Mouse (Mus musculus) stomach, embryonic 14.5 days (tissue): ENCODE measurements around the gene Bckdha. TPM values are rescaled to one million over a fixed set of nuclear protein-coding genes. Genes with fewer than 3 reads are reported as not detected.
A peak's percentile ranks its signal among the peaks of the same experiment; 100 is the strongest.

Source experiments
- ATAC-seq: fragments of 200-750 bp; cut with Nextera tagmentation; 2 replicates; pipeline ENCODE4 v1.8.0; 2017; ENCODE audit warnings: low read depth, moderate TSS enrichment; ENCODE audit not compliant: insufficient number of reproducible peaks, insufficient read depth, low FRiP score
- H3K27ac ChIP-seq: fragments of 300-500 bp; sonication (generic); 2 replicates; pipeline ENCODE4 v1.5.1; 2014; ENCODE audit warnings: mild to moderate bottlenecking, low read length, moderate library complexity, mixed read lengths
- H3K27me3 ChIP-seq: fragments of 300-500 bp; sonication (generic); 2 replicates; pipeline ENCODE4 v1.6.1; 2014; ENCODE audit warnings: low read length, control low read depth, mixed read lengths; ENCODE audit not compliant: control insufficient read depth, insufficient read depth
- H3K36me3 ChIP-seq: fragments of 300-500 bp; sonication (generic); 2 replicates; pipeline ENCODE4 v1.6.1; 2014; ENCODE audit warnings: mild to moderate bottlenecking, control low read depth, low read length, moderate library complexity, mixed read lengths; ENCODE audit not compliant: control insufficient read depth, insufficient read depth
- H3K4me1 ChIP-seq: fragments of 300-500 bp; sonication (generic); 2 replicates; pipeline ENCODE4 v1.6.1; 2014; ENCODE audit warnings: low read length, control low read depth, mixed read lengths; ENCODE audit not compliant: control insufficient read depth, insufficient read depth
- H3K4me2 ChIP-seq: fragments of 300-500 bp; sonication (generic); replicated peaks from 2 replicates; pipeline ENCODE4 v1.6.1; 2014; ENCODE audit warnings: low read depth, low read length, control low read depth
- H3K4me3 ChIP-seq: fragments of 300-500 bp; sonication (generic); 2 replicates; pipeline ENCODE4 v1.5.1; 2014; ENCODE audit warnings: low read depth, low read length, control low read depth
- H3K9ac ChIP-seq: fragments of 300-500 bp; sonication (generic); replicated peaks from 2 replicates; pipeline ENCODE4 v1.6.1; 2014; ENCODE audit warnings: low read depth, mild to moderate bottlenecking, control low read depth, low read length, moderate library complexity, mixed read lengths
- H3K9me3 ChIP-seq: fragments of 300-500 bp; sonication (generic); 2 replicates; pipeline ENCODE4 v1.6.1; 2016; ENCODE audit warnings: low read depth, low read length, control low read depth; ENCODE audit not compliant: control insufficient read depth
- WGBS: fragments of 180-500 bp; shearing (Covaris S2); extraction: QIAGEN DNeasy Blood & Tissue Kit; methylation state at CpG from one replicate; pipeline ENCODE4 v1.1.7; 2014; 5-methylcytosine and 5-hydroxymethylcytosine counted together
- polyA plus RNA-seq: library from polyadenylated mRNA; unstranded; fragments of >200 nt; fragmentation: Nextera tagmentation; extraction: Ambion mirVana; gene quantifications from 2 replicates; pipeline ENCODE4 v1.2.1, GENCODE M21; 2014

Bckdha gene
- 48.6 and 52.2 TPM in 2 replicates for polyA plus RNA-seq

DNA sequence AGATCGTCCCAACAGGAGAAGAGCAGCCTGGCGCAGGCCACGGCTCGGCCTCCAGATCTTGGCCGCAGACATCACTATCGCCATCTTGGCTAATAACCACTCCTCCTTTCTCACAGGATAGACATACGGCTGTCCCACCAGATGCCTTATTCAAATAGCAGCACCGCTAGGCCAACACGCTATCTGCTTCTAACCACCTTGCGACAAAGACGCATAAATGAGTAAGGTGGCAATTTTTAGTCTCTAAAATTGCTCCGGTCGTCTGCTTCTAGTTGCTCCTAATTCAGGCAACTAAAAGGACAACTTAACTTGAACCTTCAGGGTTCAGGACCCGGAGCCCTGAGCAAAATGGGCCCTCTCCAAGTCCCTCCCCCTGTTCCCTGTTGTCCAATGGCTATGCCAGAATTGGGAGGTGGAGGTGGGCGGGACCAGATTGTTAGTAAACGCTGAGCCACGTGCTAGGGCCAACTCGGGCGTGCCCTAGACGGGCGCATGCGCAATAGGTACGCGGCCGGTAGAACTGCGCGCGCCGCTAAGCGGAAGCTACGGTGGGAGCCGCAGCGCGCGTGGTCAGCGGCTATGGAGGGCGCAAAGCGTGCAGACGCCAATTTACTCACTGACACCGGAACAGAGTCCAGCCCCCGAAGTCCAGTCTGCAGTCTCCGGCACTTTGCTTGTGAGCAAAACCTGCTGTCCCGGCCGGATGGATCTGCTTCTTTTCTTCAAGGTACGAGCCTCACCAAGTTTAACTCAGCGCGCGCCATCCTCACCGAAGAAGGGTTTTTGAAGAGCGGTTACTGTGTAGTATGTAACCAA, at the start of gene Bckdha, which contains the start of gene Exosc5:
TSS of gene Bckdha (minus strand) at position 325 of the 816 bp plus-strand sequence.
TSS of gene Exosc5 (plus strand) at position 508 of the 816 bp plus-strand sequence.
- Histone ChIP-seq H3K4me1 (peaks cover 8% of the 10 kb centered on the region; the same call in 1 of the 2 replicates), H3K9ac (peak within 1 kb of the TSS; percentile 64), H3K4me2 (peak within 1 kb of the TSS; percentile 87), H3K4me3 (peak within 1 kb of the TSS; percentile 68), H3K36me3 (0 out of 2 replicates have a peak, but pooled peaks cover 4% of the 10 kb centered on the region), H3K27ac (peak within 1 kb of the TSS; percentile 62; the same call in 1 of the 2 replicates), H3K9me3 (no peaks in the 10 kb centered on the region), H3K27me3 (no peaks in the 10 kb centered on the region)
- WGBS, result under 1% methylated on average over 50 of the region's 50 CpGs
- peak; percentile 99 for ATAC-seq

DNA sequence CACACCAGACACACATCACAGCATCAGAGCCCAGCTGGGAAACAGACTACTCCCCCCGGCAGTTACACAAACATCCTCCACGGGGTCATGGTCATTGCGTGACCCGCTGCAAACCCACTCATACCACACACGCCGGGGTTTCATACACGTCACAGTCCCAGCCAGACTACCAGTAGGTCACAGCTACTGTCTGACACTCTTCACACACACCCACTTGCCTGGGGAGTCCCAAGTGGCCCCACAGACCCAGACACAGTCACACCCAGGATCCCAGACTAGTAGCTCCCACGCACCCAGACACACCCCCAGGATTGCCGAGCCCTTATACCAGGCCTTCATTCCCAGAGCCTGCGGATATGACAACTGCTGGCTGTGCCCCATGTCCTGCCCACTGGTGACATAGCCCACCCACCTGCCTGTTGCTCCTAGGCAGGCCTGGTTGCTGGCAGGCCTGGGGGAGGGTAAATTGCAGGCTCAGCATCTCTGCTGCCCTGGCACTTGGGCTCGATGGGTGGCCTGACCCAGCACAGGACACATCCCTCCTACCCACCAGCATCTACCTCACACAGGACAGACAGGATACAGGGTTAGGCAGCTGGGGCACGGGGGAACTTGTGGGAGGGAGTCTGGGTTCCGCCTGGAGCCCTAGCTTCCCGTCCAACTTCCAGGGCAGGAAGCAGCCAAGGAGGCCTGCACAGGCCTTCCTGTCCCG, 49.0 kb upstream of the Bckdha start:
- Histone ChIP-seq H3K27ac (peak overlapping the region; percentile 71; the same call in 1 of the 2 replicates), H3K4me1 (peaks cover 43% of the 10 kb centered on the region; the same call in 1 of the 2 replicates), H3K27me3 (no peaks in the 10 kb centered on the region), H3K36me3 (peaks cover 2% of the 10 kb centered on the region; the same call in 1 of the 2 replicates), H3K9me3 (no peaks in the 10 kb centered on the region), H3K9ac (no peak overlapping the region), H3K4me2 (no peak overlapping the region), H3K4me3 (no peak overlapping the region)
- ATAC-seq, result peak; percentile 2; the same call in 1 of the 2 replicates
- WGBS, result 31% methylated on average over 15 of the region's 15 CpGs

GRCm38 (mm10) chr7:25706578-25707170, 47.9 kb upstream of the Bckdha start:
- peaks cover 38% of the 10 kb centered on the region; the same call in 1 of the 2 replicates for H3K4me1 ChIP-seq
- WGBS, result 35% methylated on average over 7 of the region's 7 CpGs
- no peaks in the 10 kb centered on the region for H3K36me3 ChIP-seq
- ATAC-seq, result no peak
- no peaks in the 10 kb centered on the region for H3K9me3 ChIP-seq
- H3K9ac ChIP-seq, result no peak overlapping the region
- no peaks in the 10 kb centered on the region for H3K27me3 ChIP-seq
- H3K27ac ChIP-seq, result peak overlapping the region; percentile 71; the same call in 1 of the 2 replicates
- H3K4me2 ChIP-seq, result no peak overlapping the region
- H3K4me3 ChIP-seq, result no peak overlapping the region

DNA sequence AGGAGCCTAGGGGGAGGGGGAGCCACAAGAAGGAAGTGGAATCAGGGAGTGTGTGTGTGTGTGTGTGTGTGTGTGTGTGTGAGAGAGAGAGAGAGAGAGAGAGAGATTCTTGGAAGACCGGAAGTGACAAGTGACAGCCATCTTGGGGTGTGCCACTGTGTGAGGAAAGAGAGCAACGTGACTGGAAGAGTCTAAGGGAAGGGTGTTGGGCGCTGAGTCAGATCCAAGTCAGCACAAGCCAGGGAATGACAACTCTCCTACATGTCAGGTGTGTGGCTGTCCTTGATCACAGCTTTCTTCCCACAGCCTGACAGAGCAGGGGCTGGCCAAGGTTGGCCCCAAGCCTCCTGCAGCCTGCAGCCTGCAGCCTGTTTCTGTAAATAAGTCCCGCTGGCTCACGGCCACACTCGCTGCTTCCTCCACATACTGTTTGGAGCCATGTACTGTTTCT, 47.0 kb upstream of the Bckdha start:
- peak overlapping the region; percentile 71; the same call in 1 of the 2 replicates for H3K27ac ChIP-seq
- no peak overlapping the region for H3K4me2 ChIP-seq
- no peaks in the 10 kb centered on the region for H3K36me3 ChIP-seq
- no peak for ATAC-seq
- H3K27me3 ChIP-seq, result no peaks in the 10 kb centered on the region
- no peak overlapping the region for H3K4me3 ChIP-seq
- H3K9ac ChIP-seq, result no peak overlapping the region
- WGBS, result 51% methylated on average over 6 of the region's 6 CpGs
- H3K4me1 ChIP-seq, result peaks cover 34% of the 10 kb centered on the region; the same call in 1 of the 2 replicates
- no peaks in the 10 kb centered on the region for H3K9me3 ChIP-seq

DNA sequence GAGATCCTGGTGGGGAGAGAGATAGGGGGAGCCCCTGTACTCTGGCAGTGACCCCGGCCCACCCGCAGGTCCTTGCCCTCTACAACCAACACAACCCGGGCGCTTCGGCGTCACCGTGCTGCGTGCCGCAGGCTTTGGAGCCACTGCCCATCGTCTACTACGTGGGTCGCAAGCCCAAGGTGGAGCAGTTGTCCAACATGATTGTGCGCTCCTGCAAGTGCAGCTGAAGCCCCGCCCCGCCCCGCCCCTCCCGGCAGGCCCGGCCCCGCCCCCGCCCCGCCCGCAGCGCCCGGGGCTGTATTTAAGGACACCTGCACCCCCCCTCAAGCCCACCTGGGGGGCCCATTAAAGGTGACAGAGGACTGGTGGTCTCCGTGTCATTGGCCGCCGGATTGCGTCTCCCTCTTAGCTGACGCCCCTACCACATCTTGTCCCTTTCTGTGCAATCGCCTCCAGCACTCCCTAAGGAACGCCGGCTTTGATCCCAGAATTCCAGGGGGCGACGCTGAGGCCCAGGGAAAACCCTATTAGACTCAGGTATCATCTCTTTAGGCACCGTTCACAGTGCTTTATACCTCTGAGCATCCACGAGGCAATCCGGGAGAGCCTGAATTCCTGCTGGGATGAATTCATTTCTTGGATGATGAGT, 46.1 kb upstream of the Bckdha start:
- no peak overlapping the region for H3K9ac ChIP-seq
- H3K4me3 ChIP-seq, result no peak overlapping the region
- peaks cover 24% of the 10 kb centered on the region; the same call in 1 of the 2 replicates for H3K4me1 ChIP-seq
- H3K27ac ChIP-seq, result no peak overlapping the region
- no peaks in the 10 kb centered on the region for H3K27me3 ChIP-seq
- peak; percentile 39; the same call in 1 of the 2 replicates for ATAC-seq
- no peaks in the 10 kb centered on the region for H3K36me3 ChIP-seq
- 13% methylated on average over 33 of the region's 37 CpGs for WGBS
- no peaks in the 10 kb centered on the region for H3K9me3 ChIP-seq
- peak overlapping the region; percentile 31 for H3K4me2 ChIP-seq

DNA sequence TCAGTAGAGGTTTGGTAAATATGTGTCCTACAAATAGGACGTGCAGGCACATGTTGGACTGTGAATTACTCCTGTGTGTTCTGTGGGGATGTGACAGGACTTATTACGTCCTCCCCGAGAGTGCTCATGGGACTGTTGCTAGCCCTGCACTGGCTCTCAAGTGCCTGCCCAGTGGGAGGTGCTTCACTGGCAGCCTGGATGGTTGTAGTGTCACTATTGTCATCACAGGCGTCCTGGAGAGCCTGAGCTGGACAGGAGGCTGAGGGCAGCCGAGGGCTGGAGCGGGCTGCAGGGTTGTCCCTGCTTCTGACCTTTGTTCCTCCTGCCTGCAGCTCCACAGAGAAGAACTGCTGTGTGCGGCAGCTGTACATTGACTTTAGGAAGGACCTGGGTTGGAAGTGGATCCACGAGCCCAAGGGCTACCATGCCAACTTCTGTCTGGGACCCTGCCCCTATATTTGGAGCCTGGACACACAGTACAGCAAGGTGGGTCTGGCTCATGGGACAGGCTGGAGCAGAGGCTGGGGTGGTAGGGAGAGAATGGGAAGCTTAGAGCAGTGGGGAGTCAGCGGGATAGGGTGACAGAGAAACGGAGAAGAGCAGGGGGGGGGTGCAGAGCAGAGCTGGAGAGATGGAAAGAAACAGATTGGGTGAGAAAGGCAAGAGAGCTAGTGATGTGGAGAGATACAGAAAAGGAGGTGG, 45.2 kb upstream of the Bckdha start:
- no peak for ATAC-seq
- Histone ChIP-seq H3K4me2 (no peak overlapping the region), H3K4me1 (peaks cover 21% of the 10 kb centered on the region; the same call in 1 of the 2 replicates), H3K4me3 (no peak overlapping the region), H3K36me3 (no peaks in the 10 kb centered on the region), H3K9ac (no peak overlapping the region), H3K27me3 (no peaks in the 10 kb centered on the region), H3K9me3 (no peaks in the 10 kb centered on the region), H3K27ac (no peak overlapping the region)
- 36% methylated on average over 10 of the region's 10 CpGs for WGBS

- peaks cover 15% of the 10 kb centered on the region; the same call in 1 of the 2 replicates for H3K4me1 ChIP-seq
- WGBS, result 96% methylated on average over 2 of the region's 2 CpGs
- no peaks in the 10 kb centered on the region for H3K27me3 ChIP-seq
- H3K36me3 ChIP-seq, result no peaks in the 10 kb centered on the region
- H3K4me2 ChIP-seq, result no peak overlapping the region
- H3K27ac ChIP-seq, result no peak overlapping the region
- no peaks in the 10 kb centered on the region for H3K9me3 ChIP-seq
- H3K4me3 ChIP-seq, result no peak overlapping the region
- ATAC-seq, result no peak
- H3K9ac ChIP-seq, result no peak overlapping the region
Observed at GRCm38 (mm10) chr7:25702350-25702749, 43.6 kb upstream of the Bckdha start.
